Mouse (Mus musculus) forebrain, embryonic 11.5 days (tissue): ENCODE data around the gene Capn13. TPM values are rescaled to one million over a fixed set of nuclear protein-coding genes. Genes with fewer than 3 reads are reported as not detected.
"Not testable (repeated sequence)": the region's sequence is repeated elsewhere in the genome, so short reads cannot be mapped to it uniquely, and the experiment has no call there.

ENCODE experiments used
- ATAC-seq: fragments of 200-750 bp; cut with Nextera tagmentation; replicated peaks from 2 replicates; pipeline ENCODE4 v1.8.0; 2017; ENCODE audit warnings: moderate TSS enrichment; ENCODE audit not compliant: low FRiP score
- DNase-seq: peaks from one replicate; pipeline ENCODE4 v3.0.0-alpha.2; 2017; ENCODE audit warnings: low spot score
- H3K27ac ChIP-seq: fragments of 300-500 bp; sonication (generic); 2 replicates; pipeline ENCODE4 v1.5.1; 2014; ENCODE audit warnings: low read depth, low read length
- H3K27me3 ChIP-seq: fragments of 300-500 bp; sonication (generic); 2 replicates; pipeline ENCODE4 v1.6.1; 2014; ENCODE audit warnings: mild to moderate bottlenecking, low read length, mixed read lengths; ENCODE audit not compliant: control insufficient read depth, insufficient read depth
- H3K36me3 ChIP-seq: fragments of 300-500 bp; sonication (generic); 2 replicates; pipeline ENCODE4 v1.6.1; 2014; ENCODE audit warnings: mild to moderate bottlenecking, low read length, moderate library complexity, mixed read lengths; ENCODE audit not compliant: control insufficient read depth, insufficient read depth
- H3K4me1 ChIP-seq: fragments of 300-500 bp; sonication (generic); replicated peaks from 2 replicates; pipeline ENCODE4 v1.6.1; 2014; ENCODE audit warnings: low read length, mixed read lengths; ENCODE audit not compliant: control insufficient read depth, insufficient read depth
- H3K4me2 ChIP-seq: fragments of 300-500 bp; sonication (generic); 2 replicates; pipeline ENCODE4 v1.6.1; 2014; ENCODE audit warnings: low read depth, mild to moderate bottlenecking, low read length, moderate library complexity, mixed read lengths; ENCODE audit not compliant: severe bottlenecking
- H3K4me3 ChIP-seq: fragments of 300-500 bp; sonication (generic); 2 replicates; pipeline ENCODE4 v1.5.1; 2014; ENCODE audit warnings: low read depth, low read length
- H3K9ac ChIP-seq: fragments of 300-500 bp; sonication (generic); 2 replicates; pipeline ENCODE4 v1.6.1; 2014; ENCODE audit warnings: low read length
- H3K9me3 ChIP-seq: fragments of 300-500 bp; sonication (generic); 2 replicates; pipeline ENCODE4 v1.6.1; 2016; ENCODE audit warnings: low read length, mixed read lengths; ENCODE audit not compliant: control insufficient read depth
- WGBS: fragments of 180-500 bp; shearing (Covaris S2); extraction: QIAGEN DNeasy Blood & Tissue Kit; methylation state at CpG from one replicate; pipeline ENCODE4 v1.1.7; 2014; 5-methylcytosine and 5-hydroxymethylcytosine counted together
- polyA plus RNA-seq: library from polyadenylated mRNA; unstranded; fragments of >200 nt; fragmentation: Nextera tagmentation; extraction: Ambion mirVana; gene quantifications from 2 replicates; pipeline ENCODE4 v1.2.1, GENCODE M21; 2014

The Capn13 gene
- polyA plus RNA-seq, 1 experiment from 2014 or later = not detected

- ATAC-seq = no peak
- WGBS = 87% methylated on average over 4 of the region's 4 CpGs
Measured at GRCm38 (mm10) chr17:73277770-73278169, 122.9 kb downstream of the Capn13 start.

GRCm38 (mm10) chr17:73275066-73275465 lies 125.6 kb downstream of the Capn13 start:
- Histone ChIP-seq H3K27me3 (no peaks in the 10 kb centered on the region), H3K4me2 (no peak overlapping the region), H3K27ac (no peak overlapping the region), H3K4me1 (no peaks in the 10 kb centered on the region), H3K36me3 (no peaks in the 10 kb centered on the region), H3K9me3 (no peaks in the 10 kb centered on the region), H3K9ac (no peak overlapping the region), H3K4me3 (no peak overlapping the region)
- 91% methylated on average over 10 of the region's 10 CpGs for WGBS
- DNase-seq (peak; percentile 20), ATAC-seq (no peak)

More at GRCm38 (mm10) chr17:73277770-73278169, 122.9 kb downstream of the Capn13 start:
- no peaks in the 10 kb centered on the region for H3K9me3 ChIP-seq
- no peak overlapping the region for H3K9ac ChIP-seq
- no peak overlapping the region for H3K27ac ChIP-seq
- H3K4me2 ChIP-seq = no peak overlapping the region
- DNase-seq = peak; percentile 49
- H3K27me3 ChIP-seq = no peaks in the 10 kb centered on the region
- no peaks in the 10 kb centered on the region for H3K4me1 ChIP-seq
- H3K4me3 ChIP-seq = no peak overlapping the region
- no peaks in the 10 kb centered on the region for H3K36me3 ChIP-seq

GRCm38 (mm10) chr17:73273809-73274208 lies 126.9 kb downstream of the Capn13 start:
- H3K36me3 ChIP-seq = no peaks in the 10 kb centered on the region
- DNase-seq = no peak
- WGBS = 86% methylated on average over 7 of the region's 7 CpGs
- H3K27me3 ChIP-seq = no peaks in the 10 kb centered on the region
- H3K9me3 ChIP-seq = no peaks in the 10 kb centered on the region
- no peaks in the 10 kb centered on the region for H3K4me1 ChIP-seq
- H3K9ac ChIP-seq = no peak overlapping the region
- no peak overlapping the region for H3K4me2 ChIP-seq
- no peak overlapping the region for H3K4me3 ChIP-seq
- ATAC-seq = no peak
- no peak overlapping the region for H3K27ac ChIP-seq

- 87% methylated on average over 7 of the region's 7 CpGs for WGBS
- Histone ChIP-seq H3K27me3 (no peaks in the 10 kb centered on the region), H3K9ac (no peak overlapping the region), H3K4me1 (no peaks in the 10 kb centered on the region), H3K4me3 (no peak overlapping the region), H3K27ac (no peak overlapping the region), H3K9me3 (no peaks in the 10 kb centered on the region), H3K36me3 (no peaks in the 10 kb centered on the region), H3K4me2 (no peak overlapping the region)
- DNase-seq (no peak), ATAC-seq (no peak)
Measured at GRCm38 (mm10) chr17:73271797-73272600, 128.7 kb downstream of the Capn13 start.

- Histone ChIP-seq H3K4me3 (no peak overlapping the region), H3K4me2 (no peak overlapping the region), H3K4me1 (no peaks in the 10 kb centered on the region), H3K27me3 (no peaks in the 10 kb centered on the region), H3K9me3 (no peaks in the 10 kb centered on the region), H3K27ac (no peak overlapping the region), H3K36me3 (no peaks in the 10 kb centered on the region), H3K9ac (no peak overlapping the region)
- no peak for DNase-seq
- no peak for ATAC-seq
- WGBS = 81% methylated on average over 15 of the region's 15 CpGs
Measured at GRCm38 (mm10) chr17:73270871-73271796, 129.5 kb downstream of the Capn13 start.

- no peaks in the 10 kb centered on the region for H3K4me1 ChIP-seq
- no peak overlapping the region for H3K9ac ChIP-seq
- no peaks in the 10 kb centered on the region for H3K36me3 ChIP-seq
- no peak overlapping the region for H3K27ac ChIP-seq
- H3K9me3 ChIP-seq = no peaks in the 10 kb centered on the region
- H3K4me2 ChIP-seq = no peak overlapping the region
- H3K27me3 ChIP-seq = no peaks in the 10 kb centered on the region
- no peak overlapping the region for H3K4me3 ChIP-seq
- DNase-seq (no peak), ATAC-seq (no peak)
- WGBS = 89% methylated on average over 8 of the region's 8 CpGs
Measured at GRCm38 (mm10) chr17:73263077-73263501, 137.6 kb downstream of the Capn13 start.

GRCm38 (mm10) chr17:73262558-73262957 lies 138.1 kb downstream of the Capn13 start:
- no peak for DNase-seq
- Histone ChIP-seq H3K9ac (no peak overlapping the region), H3K9me3 (no peaks in the 10 kb centered on the region), H3K36me3 (no peaks in the 10 kb centered on the region), H3K4me3 (no peak overlapping the region), H3K4me1 (no peaks in the 10 kb centered on the region), H3K27me3 (no peaks in the 10 kb centered on the region), H3K27ac (no peak overlapping the region), H3K4me2 (no peak overlapping the region)
- WGBS = 91% methylated on average over 2 of the region's 2 CpGs
- ATAC-seq = no peak

GRCm38 (mm10) chr17:73259258-73259657 lies 141.4 kb downstream of the Capn13 start:
- not testable (repeated sequence) for H3K36me3 ChIP-seq, H3K27ac ChIP-seq, H3K4me1 ChIP-seq, H3K27me3 ChIP-seq, ATAC-seq, H3K9ac ChIP-seq, DNase-seq, H3K9me3 ChIP-seq, H3K4me3 ChIP-seq, H3K4me2 ChIP-seq
- WGBS = 94% methylated on average over 5 of the region's 5 CpGs
